Mouse (Mus musculus): ENCODE measurements around the gene Rnf121.

Gene Rnf121

DNA sequence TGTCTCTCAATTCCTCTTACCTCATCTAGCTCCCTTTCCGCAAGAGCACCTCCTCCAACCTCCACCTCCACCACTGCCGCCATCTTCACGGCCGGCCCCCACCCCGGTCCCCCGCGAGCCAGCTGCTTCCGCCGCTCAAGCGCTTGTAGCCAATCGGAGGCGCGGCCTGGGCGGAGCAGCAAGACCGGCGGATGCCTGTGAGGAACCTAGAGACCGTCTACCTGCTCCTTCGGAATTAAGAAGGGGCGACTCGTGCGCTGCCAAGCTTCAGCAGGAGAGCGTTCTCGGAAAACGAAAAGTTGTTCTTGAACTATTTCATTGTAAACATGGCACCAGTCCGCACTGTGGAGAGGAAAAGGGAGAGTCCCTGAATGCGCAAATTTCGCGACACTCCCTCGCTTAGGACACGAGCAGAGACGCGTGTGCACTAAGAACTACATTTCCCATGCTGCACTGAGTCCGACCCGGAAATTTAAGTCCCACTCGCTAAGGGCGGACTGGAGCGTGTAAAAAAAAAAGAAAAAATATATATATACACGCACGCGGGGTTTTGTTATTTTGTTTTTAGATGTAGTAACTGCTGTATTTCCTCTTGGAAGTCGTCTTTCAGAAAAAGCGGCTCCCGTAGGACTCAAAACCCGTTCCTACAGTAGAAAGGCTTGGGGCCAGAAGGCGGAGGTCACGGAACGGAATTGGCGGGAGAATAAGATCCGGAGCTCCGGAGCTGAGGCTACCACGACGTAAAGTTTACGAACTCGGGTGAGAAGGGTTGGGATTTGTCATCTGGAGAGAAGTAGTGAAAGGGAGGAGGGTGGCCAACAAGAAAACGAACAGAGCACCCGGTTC is at the start of gene Rnf121, which contains the start of the genes Xndc1 and Xntrpc:
Rnf121 (minus strand) TSS at position 424 of the 846 bp plus-strand sequence.
Xndc1 (plus strand) TSS at position 466 of the 846 bp plus-strand sequence.
Xntrpc (plus strand) TSS at position 668 of the 846 bp plus-strand sequence.
- DNase-seq (ENCODE audit: low spot score) = peak; percentile 88

- DNase-seq (ENCODE audit: low spot score) = no peak
Observed at GRCm38 (mm10) chr7:102113151-102113729, 48.0 kb upstream of the Rnf121 start.

GRCm38 (mm10) chr7:102109746-102110145 is 44.5 kb upstream of the Rnf121 start:
- no peak for DNase-seq (ENCODE audit: low spot score)

DNA sequence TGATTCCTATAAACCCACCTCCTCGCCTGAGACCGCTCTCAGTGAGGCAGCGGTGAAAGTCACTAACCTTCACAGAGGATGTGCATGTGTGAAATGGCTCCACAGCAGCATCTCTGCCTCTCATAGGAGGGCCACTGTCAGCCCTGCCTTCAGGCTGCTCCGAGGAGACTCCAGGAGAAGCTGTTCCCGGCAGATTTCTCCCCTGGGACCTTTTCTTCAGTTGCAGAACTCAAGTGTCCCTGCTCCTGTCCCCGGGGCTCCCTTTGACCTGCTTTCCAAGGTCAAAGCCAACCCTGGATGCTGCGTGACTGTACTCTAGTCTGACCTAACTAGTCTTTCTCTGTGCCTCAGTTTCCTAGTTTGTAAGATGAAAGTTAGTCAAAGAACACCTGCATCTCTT is 43.9 kb upstream of the Rnf121 start, which contains the start of gene Art5:
Art5 (minus strand) TSS at position 319 of the 400 bp plus-strand sequence.
- no peak for DNase-seq (ENCODE audit: low spot score)

- no peak for DNase-seq (ENCODE audit: low spot score)
Observed at GRCm38 (mm10) chr7:102108206-102108605, 42.9 kb upstream of the Rnf121 start.

- no peak for DNase-seq (ENCODE audit: low spot score)
Observed at GRCm38 (mm10) chr7:102106700-102107141, 41.5 kb upstream of the Rnf121 start.

GRCm38 (mm10) chr7:102104126-102104525 is 38.9 kb upstream of the Rnf121 start:
- DNase-seq (ENCODE audit: low spot score) = no peak

- peak; percentile 26 for DNase-seq (ENCODE audit: low spot score)
Observed at GRCm38 (mm10) chr7:102103555-102103954, 38.3 kb upstream of the Rnf121 start.

DNA sequence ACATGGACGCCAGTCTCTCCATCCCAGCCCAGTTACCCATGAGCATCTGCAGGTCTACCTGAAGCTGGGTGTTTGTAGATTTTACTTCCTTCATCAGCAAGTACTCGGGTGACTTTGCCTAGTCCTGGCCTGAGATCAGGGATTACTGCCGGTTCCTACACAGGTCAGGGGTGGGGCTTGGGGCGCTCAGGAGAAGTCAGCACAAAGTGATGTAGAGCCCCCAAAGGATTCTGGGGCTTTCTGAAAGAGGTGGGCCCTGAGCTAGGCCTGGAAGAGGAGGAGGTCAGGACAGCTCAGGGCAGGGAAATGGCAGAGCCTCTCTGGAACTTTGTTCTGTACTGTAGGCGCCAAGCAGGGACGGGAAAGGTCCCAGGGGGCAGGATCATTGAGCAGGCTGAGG is 37.4 kb upstream of the Rnf121 start:
- DNase-seq (ENCODE audit: low spot score) = no peak

DNA sequence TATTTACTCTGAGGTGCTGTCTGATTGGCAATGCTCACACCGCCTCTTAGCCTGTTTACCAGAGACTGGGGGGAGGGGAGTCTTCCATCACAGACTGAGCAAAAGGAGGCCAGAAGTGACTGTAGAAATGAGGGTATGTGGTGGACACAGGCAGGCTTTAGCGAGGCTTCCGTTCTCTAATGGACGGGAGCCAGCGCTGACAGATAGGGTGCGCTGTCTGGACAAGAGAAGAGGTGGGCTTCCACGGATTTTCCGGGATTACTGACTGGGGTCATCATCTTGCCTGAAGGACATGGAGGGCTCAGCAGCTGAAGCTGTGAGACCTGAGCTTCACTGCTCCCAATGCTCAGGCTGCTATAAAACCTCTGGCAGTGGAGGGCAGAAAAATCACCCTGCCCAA is 37.0 kb upstream of the Rnf121 start:
- no peak for DNase-seq (ENCODE audit: low spot score)

- no peak for DNase-seq (ENCODE audit: low spot score)
Observed at GRCm38 (mm10) chr7:102101487-102101886, 36.2 kb upstream of the Rnf121 start, which contains the start of gene Art1. Gene Art1, plus strand, starts transcription at chr7:102101743.

DNA sequence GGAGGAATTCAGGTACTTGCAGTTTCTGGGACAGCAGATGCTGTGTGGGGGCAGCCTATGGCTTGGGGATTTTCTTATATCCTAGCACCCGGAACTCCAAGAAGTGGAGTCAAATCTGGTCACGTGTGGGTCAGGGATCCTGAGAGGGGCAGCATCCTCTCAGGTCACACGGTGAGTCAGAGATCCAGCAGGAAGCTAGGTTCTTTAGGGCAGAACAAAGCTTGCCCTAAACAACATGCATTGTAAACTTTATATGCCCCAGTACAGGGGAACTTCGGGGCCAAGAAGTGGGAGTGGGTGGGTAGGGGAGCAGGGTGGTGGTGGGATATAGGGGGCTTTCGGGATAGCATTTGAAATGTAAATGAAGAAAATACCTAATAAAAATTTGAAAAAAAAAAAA is 35.6 kb upstream of the Rnf121 start:
- no peak for DNase-seq (ENCODE audit: low spot score)

- DNase-seq (ENCODE audit: low spot score) = peak; percentile 40
Observed at GRCm38 (mm10) chr7:102099760-102100661, 34.7 kb upstream of the Rnf121 start.

DNA sequence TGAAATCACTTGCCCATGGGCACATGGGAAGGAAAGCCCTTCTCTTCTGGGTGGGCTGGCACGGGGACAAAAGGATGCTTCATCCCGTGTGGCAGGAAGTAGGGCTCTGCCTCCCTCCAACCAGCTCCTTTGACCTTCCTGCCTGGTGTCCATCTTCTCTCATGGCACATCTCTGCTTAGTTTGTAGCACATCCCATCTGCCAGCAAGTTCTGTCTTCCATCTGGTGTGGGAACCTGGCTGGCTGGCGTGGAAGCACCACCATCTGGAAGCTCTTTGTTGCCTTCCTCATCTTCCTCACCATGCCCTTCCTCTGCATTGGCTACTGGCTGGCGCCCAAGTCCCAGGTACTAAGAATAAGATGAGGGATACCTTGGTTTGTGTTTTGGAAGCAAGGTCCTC is 22.1 kb upstream of the Rnf121 start:
- no peak for DNase-seq (ENCODE audit: low spot score)

DNA sequence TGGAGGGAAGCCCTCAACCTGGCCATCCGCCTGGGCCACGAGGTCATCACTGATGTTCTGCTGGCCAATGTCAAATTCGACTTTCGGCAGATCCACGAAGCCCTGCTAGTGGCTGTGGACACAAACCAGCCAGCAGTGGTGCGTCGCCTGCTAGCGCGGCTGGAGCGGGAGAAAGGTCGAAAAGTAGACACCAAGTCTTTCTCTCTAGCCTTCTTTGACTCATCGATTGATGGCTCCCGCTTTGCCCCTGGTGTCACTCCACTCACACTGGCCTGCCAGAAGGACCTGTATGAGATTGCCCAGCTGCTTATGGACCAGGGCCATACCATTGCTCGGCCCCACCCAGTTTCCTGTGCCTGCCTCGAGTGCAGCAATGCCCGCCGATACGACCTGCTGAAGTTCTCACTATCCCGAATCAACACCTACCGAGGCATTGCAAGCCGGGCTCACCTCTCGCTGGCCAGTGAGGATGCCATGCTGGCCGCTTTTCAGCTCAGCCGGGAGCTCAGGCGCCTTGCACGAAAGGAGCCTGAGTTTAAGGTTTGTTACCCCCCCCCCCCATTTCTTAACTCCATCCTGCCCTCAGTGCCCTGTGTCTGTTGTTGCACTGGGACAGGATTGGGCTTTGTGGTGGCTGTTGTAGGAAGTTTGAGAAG is 18.9 kb upstream of the Rnf121 start:
- no peak for DNase-seq (ENCODE audit: low spot score)

GRCm38 (mm10) chr7:102082816-102083215 is 17.5 kb upstream of the Rnf121 start, which contains the start of gene Trpc2:
Gene Trpc2, plus strand, starts transcription at chr7:102083116.
- no peak for DNase-seq (ENCODE audit: low spot score)

GRCm38 (mm10) chr7:102081784-102082183 is 16.5 kb upstream of the Rnf121 start:
- no peak for DNase-seq (ENCODE audit: low spot score)

GRCm38 (mm10) chr7:102080311-102080710 is 15.0 kb upstream of the Rnf121 start:
- no peak for DNase-seq (ENCODE audit: low spot score)

GRCm38 (mm10) chr7:102078517-102078916 is 13.2 kb upstream of the Rnf121 start:
- peak; percentile 35 for DNase-seq (ENCODE audit: low spot score)

- DNase-seq (ENCODE audit: low spot score) = peak; percentile 46
Observed at GRCm38 (mm10) chr7:102076714-102077296, 11.5 kb upstream of the Rnf121 start.

DNA sequence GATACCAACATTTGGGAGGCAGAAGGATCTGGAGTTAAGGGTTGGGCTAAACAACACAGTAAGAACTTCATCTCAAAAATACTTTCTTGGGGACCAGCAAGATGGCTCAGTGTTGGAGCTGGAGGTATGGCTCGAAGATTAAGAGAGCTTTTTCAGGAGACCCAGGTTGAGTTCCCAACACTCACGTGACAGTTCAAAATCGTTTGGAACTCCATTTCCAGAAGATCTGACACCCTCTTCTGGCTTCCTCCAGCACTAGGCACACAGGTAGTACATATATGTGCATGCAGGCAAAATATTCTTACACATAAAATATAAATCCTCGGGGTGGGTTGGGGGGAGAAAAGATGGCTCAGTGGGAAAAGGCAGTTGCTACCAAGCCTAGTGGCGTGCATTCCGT is 1.1 kb upstream of the Rnf121 start:
- DNase-seq (ENCODE audit: low spot score) = no peak

Measured in c-Kit-positive CD71-positive TER-119-positive erythroid progenitor cells, embryonic 14.5 days (primary cell).